In the genomic region with DNA sequence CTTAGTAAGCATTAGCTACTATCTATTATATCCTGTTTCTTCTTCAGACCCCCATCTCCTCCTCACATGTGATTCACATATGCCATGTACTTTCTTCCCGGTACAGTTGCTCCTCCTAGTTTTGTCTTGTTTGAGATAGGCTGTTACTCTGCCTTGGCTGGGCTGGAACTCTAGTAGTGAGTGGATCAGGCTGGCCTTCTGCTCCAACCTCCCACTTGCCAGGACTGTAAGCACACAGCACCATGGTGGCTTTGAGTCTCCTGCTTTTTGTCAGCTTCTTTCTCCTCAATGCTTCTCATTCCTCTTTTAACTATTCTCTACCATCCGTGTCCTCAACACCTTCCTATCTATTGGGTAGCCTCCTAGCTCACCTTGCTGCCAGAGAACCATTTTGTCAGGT, we compare ENCODE assay signal across 10 mouse cellular contexts. TPM values are rescaled to one million over a fixed set of nuclear protein-coding genes. Genes with fewer than 3 reads are reported as not detected.
DNase-seq lines count a peak whose midpoint lies in the region; ATAC-seq and TF ChIP-seq lines count a peak whose summit lies in the region.
"Had no signal": no experiment of that assay in that cellular context is flagged by ENCODE, and none has a peak within 500 bp of the region (broad histone marks: within the 10 kb centered on the region; RNA-seq: fewer than 3 reads in every experiment).

No protein-coding gene starts in this region.

- H3K9me3 ChIP-seq in embryonic facial prominence, embryonic 15.5 days (replicated peaks) = no peaks in the 10 kb centered on the region
- H3K9me3 ChIP-seq in hindbrain, postnatal 0 days (ENCODE audit: low read length) = no peaks in the 10 kb centered on the region
- H3K9me3 ChIP-seq in midbrain, embryonic 16.5 days (replicated peaks; ENCODE audit: control insufficient read depth, low read length, poor library complexity, severe bottlenecking) = no peaks in the 10 kb centered on the region

- H3K27me3 ChIP-seq in embryonic facial prominence, embryonic 15.5 days = no peaks in the 10 kb centered on the region
- H3K27me3 ChIP-seq in hindbrain, postnatal 0 days (ENCODE audit: insufficient read depth, low read length) = no peaks in the 10 kb centered on the region
- H3K27me3 ChIP-seq in midbrain, embryonic 16.5 days (ENCODE audit: control insufficient read depth, insufficient read depth, low read depth, low read length) = no peaks in the 10 kb centered on the region

- H3K4me3 ChIP-seq in layer of hippocampus, adult 2 months = no peak overlapping the region
- H3K4me3 ChIP-seq in embryonic facial prominence, embryonic 15.5 days (replicated peaks) = no peak overlapping the region; the same call in 1 of the 2 replicates
- no peak overlapping the region for H3K4me3 ChIP-seq in hindbrain, postnatal 0 days (ENCODE audit: low read length)
- no peak overlapping the region for H3K4me3 ChIP-seq in midbrain, embryonic 16.5 days (ENCODE audit: low read depth, low read length)

- DNase-seq in layer of hippocampus, adult 2 months (ENCODE audit: low spot score in 2 of 2) = no peak
- DNase-seq in layer of hippocampus, postnatal 14 days (ENCODE audit: low spot score in 2 of 2) = no peak
- no peak for DNase-seq in hindbrain, postnatal 0 days (ENCODE audit: low spot score)
- DNase-seq in ovary, postnatal 14 days (ENCODE audit: low spot score) = no peak
- no peak for DNase-seq in adrenal gland, adult 8-10 months
- DNase-seq: layer of hippocampus, adult 9-11 months had no signal

- H3K9ac ChIP-seq in embryonic facial prominence, embryonic 15.5 days = no peak overlapping the region
- H3K9ac ChIP-seq in hindbrain, postnatal 0 days (replicated peaks; ENCODE audit: low read length) = peak overlapping the region; percentile 97; the same call in 1 of the 2 replicates
- 0 out of 2 replicates have a peak overlapping the region, but pooled peaks have one; percentile 46 for H3K9ac ChIP-seq in midbrain, embryonic 16.5 days (ENCODE audit: low read depth, low read length)

- TF ChIP-seq CTCF in layer of hippocampus, adult 2 months (conservative IDR thresholded peaks at IDR 0.05) = no peak
- 0 out of 2 replicates have a peak, but pooled peaks have one; percentile 0 for TF ChIP-seq CTCF in hindbrain, postnatal 0 days (IDR thresholded peaks at IDR 0.05; ENCODE audit: low read depth)

- H3K36me3 ChIP-seq in embryonic facial prominence, embryonic 15.5 days = no peaks in the 10 kb centered on the region
- H3K36me3 ChIP-seq in hindbrain, postnatal 0 days (ENCODE audit: insufficient read depth, low read length) = no peaks in the 10 kb centered on the region
- no peaks in the 10 kb centered on the region for H3K36me3 ChIP-seq in midbrain, embryonic 16.5 days (ENCODE audit: control insufficient read depth, insufficient read depth, low read length)

- peak overlapping the region; percentile 99 for H3K27ac ChIP-seq in layer of hippocampus, adult 2 months
- H3K27ac ChIP-seq in embryonic facial prominence, embryonic 15.5 days (replicated peaks) = peak overlapping the region; percentile 99
- H3K27ac ChIP-seq in hindbrain, postnatal 0 days = peak overlapping the region; percentile 99
- peak overlapping the region; percentile 100 for H3K27ac ChIP-seq in midbrain, embryonic 16.5 days (ENCODE audit: low read length)

- H3K4me1 ChIP-seq in embryonic facial prominence, embryonic 15.5 days = peaks cover 36% of the 10 kb centered on the region
- H3K4me1 ChIP-seq in hindbrain, postnatal 0 days (ENCODE audit: insufficient read depth, low read length) = peaks cover 15% of the 10 kb centered on the region; the same call in 1 of the 2 replicates
- peaks cover 32% of the 10 kb centered on the region for H3K4me1 ChIP-seq in midbrain, embryonic 16.5 days (ENCODE audit: control insufficient read depth, insufficient read depth, low read length)

- 50% methylated on average over 2 of the region's 2 CpGs for WGBS in embryonic facial prominence, embryonic 15.5 days
- WGBS in hindbrain, postnatal 0 days = 63% methylated on average over 2 of the region's 2 CpGs
- 68% methylated on average over 2 of the region's 2 CpGs for WGBS in midbrain, embryonic 16.5 days

- H3K4me2 ChIP-seq in embryonic facial prominence, embryonic 15.5 days (replicated peaks) = no peak overlapping the region
- H3K4me2 ChIP-seq in hindbrain, postnatal 0 days (ENCODE audit: low read depth, low read length) = peak overlapping the region; percentile 78
- peak overlapping the region; percentile 59 for H3K4me2 ChIP-seq in midbrain, embryonic 16.5 days (ENCODE audit: low read length)

- no peak for ATAC-seq in embryonic facial prominence, embryonic 15.5 days (ENCODE audit: insufficient number of reproducible peaks, low FRiP score, low TSS enrichment, low read depth)
- no peak for ATAC-seq in hindbrain, postnatal 0 days
- no peak for ATAC-seq in midbrain, embryonic 16.5 days
- no peak for ATAC-seq in megakaryocyte-erythroid progenitor cell, adult 5-6 weeks (replicated peaks; ENCODE audit: low FRiP score, low TSS enrichment, poor library complexity, severe bottlenecking)

RNA-seq across cellular contexts. Expression of gene Numa1, which starts 34.8 kb away (rescaled TPM):
- total RNA-seq in layer of hippocampus, adult 2 months (2021) = 100 to 1,000 TPM; 114 to 118 TPM
- 10 to 100 TPM; 73.4 to 75.3 TPM for total RNA-seq in layer of hippocampus, postnatal 14 days (2021)
- 72.8 and 73.7 TPM in 2 replicates for polyA plus RNA-seq in embryonic facial prominence, embryonic 15.5 days (2015; fragmentation: Nextera tagmentation; extraction: Ambion mirVana)
- total RNA-seq in hindbrain, postnatal 0 days (2014; rRNA removed) = 82.9 and 89.3 TPM in 2 replicates
- polyA plus RNA-seq in hindbrain, postnatal 0 days (2015; fragmentation: Nextera tagmentation; extraction: Ambion mirVana) = 24.4 and 26.5 TPM in 2 replicates
- polyA plus RNA-seq in midbrain, embryonic 16.5 days (2015; fragmentation: Nextera tagmentation; extraction: Ambion mirVana) = 37.8 and 47.3 TPM in 2 replicates
- total RNA-seq in adrenal gland, adult 8-10 months (2022) = 100 to 1,000 TPM; 191 to 248 (median 221) TPM
- 106 and 112 TPM in 2 replicates for total RNA-seq in megakaryocyte-erythroid progenitor cell, adult 5-6 weeks (2014; fragmentation: Nextera tagmentation)
- total RNA-seq in megakaryocyte-erythroid progenitor cell, adult 5-6 weeks (2017) = 207 and 289 TPM in 2 replicates

RNA-seq across cellular contexts. Expression of gene Lrrc51, which starts 35.1 kb away (rescaled TPM):
- 1 to 10 TPM; 5.4 to 5.9 TPM for total RNA-seq in layer of hippocampus, adult 2 months (2021)
- 1 to 10 TPM; 4.8 to 7.4 TPM for total RNA-seq in layer of hippocampus, postnatal 14 days (2021)
- 22.0 and 29.2 TPM in 2 replicates for polyA plus RNA-seq in embryonic facial prominence, embryonic 15.5 days (2015; fragmentation: Nextera tagmentation; extraction: Ambion mirVana)
- total RNA-seq in hindbrain, postnatal 0 days (2014; rRNA removed) = 5.2 and 6.5 TPM in 2 replicates
- 9.7 and 12.1 TPM in 2 replicates for polyA plus RNA-seq in hindbrain, postnatal 0 days (2015; fragmentation: Nextera tagmentation; extraction: Ambion mirVana)
- 11.6 and 13.4 TPM in 2 replicates for polyA plus RNA-seq in midbrain, embryonic 16.5 days (2015; fragmentation: Nextera tagmentation; extraction: Ambion mirVana)
- 10 to 100 TPM; 11.3 to 19.1 (median 16.7) TPM for total RNA-seq in adrenal gland, adult 8-10 months (2022)
- 2.3 and 4.4 TPM in 2 replicates for total RNA-seq in megakaryocyte-erythroid progenitor cell, adult 5-6 weeks (2014; fragmentation: Nextera tagmentation)
- total RNA-seq in megakaryocyte-erythroid progenitor cell, adult 5-6 weeks (2017) = 0.75 TPM in 1 of 2 replicates, not detected in the other
- polyA plus RNA-seq: erythroblast, embryonic 14.5 days had no signal

RNA-seq across cellular contexts. Expression of gene Il18bp, which starts 49.7 kb away (rescaled TPM):
- total RNA-seq in layer of hippocampus, adult 2 months (2021) = 10 to 100 TPM in 1 of 2 experiments, 1 to 10 TPM in 1; 7.5 to 11.6 TPM
- total RNA-seq in layer of hippocampus, postnatal 14 days (2021) = 1 to 10 TPM; 8.4 to 8.7 TPM
- 2.4 and 2.5 TPM in 2 replicates for polyA plus RNA-seq in embryonic facial prominence, embryonic 15.5 days (2015; fragmentation: Nextera tagmentation; extraction: Ambion mirVana)
- total RNA-seq in hindbrain, postnatal 0 days (2014; rRNA removed) = 7.1 and 14.7 TPM in 2 replicates
- polyA plus RNA-seq in hindbrain, postnatal 0 days (2015; fragmentation: Nextera tagmentation; extraction: Ambion mirVana) = 3.0 and 3.3 TPM in 2 replicates
- 4.1 and 4.9 TPM in 2 replicates for polyA plus RNA-seq in midbrain, embryonic 16.5 days (2015; fragmentation: Nextera tagmentation; extraction: Ambion mirVana)
- 10 to 100 TPM in 2 of 4 experiments, 1 to 10 TPM in 2; 8.1 to 12.5 (median 10.1) TPM for total RNA-seq in adrenal gland, adult 8-10 months (2022)
- 4.7 and 9.2 TPM in 2 replicates for total RNA-seq in megakaryocyte-erythroid progenitor cell, adult 5-6 weeks (2014; fragmentation: Nextera tagmentation)
- 1.1 and 2.7 TPM in 2 replicates for total RNA-seq in megakaryocyte-erythroid progenitor cell, adult 5-6 weeks (2017)
